ENCODE assay signal across 11 mouse cellular contexts in genomic region chr1:163443832-163444231, GRCm38 (mm10). TPM values are rescaled to one million over a fixed set of nuclear protein-coding genes. Genes with fewer than 3 reads are reported as not detected.
DNase-seq lines count a peak whose midpoint lies in the region; ATAC-seq and TF ChIP-seq lines count a peak whose summit lies in the region.
"Had no signal": no experiment of that assay in that cellular context is flagged by ENCODE, and none has a peak within 500 bp of the region (broad histone marks: within the 10 kb centered on the region; RNA-seq: fewer than 3 reads in every experiment).

No protein-coding gene starts in this region.

- TF ChIP-seq CTCF in lung, embryonic 14.5 days (IDR thresholded peaks at IDR 0.05; ENCODE audit: low read depth) = no peak

- no peaks in the 10 kb centered on the region for H3K36me3 ChIP-seq in lung, embryonic 14.5 days (ENCODE audit: insufficient read depth)
- H3K36me3 ChIP-seq: neural tube, embryonic 12.5 days had no signal

- H3K4me1 ChIP-seq in lung, embryonic 14.5 days (ENCODE audit: insufficient read depth) = no peaks in the 10 kb centered on the region
- H3K4me1 ChIP-seq: neural tube, embryonic 12.5 days had no signal

- no peaks in the 10 kb centered on the region for H3K27me3 ChIP-seq in lung, embryonic 14.5 days (ENCODE audit: insufficient read depth, low read length)
- H3K27me3 ChIP-seq: neural tube, embryonic 12.5 days had no signal

- 6% methylated on average over 3 of the region's 3 CpGs for WGBS in lung, embryonic 14.5 days

- H3K4me3 ChIP-seq in lung, embryonic 14.5 days (ENCODE audit: low read depth, low read length) = no peak overlapping the region
- H3K4me3 ChIP-seq: neural tube, embryonic 12.5 days had no signal

- no peaks in the 10 kb centered on the region for H3K9me3 ChIP-seq in lung, embryonic 14.5 days (ENCODE audit: low read depth, low read length)
- H3K9me3 ChIP-seq: neural tube, embryonic 12.5 days had no signal

- ATAC-seq in common myeloid progenitor, adult 5-6 weeks (replicated peaks; ENCODE audit: low read depth, poor library complexity, severe bottlenecking) = peak; percentile 93
- ATAC-seq in lung, embryonic 14.5 days (ENCODE audit: insufficient read depth) = peak; percentile 86; the same call in 1 of the 2 replicates

- intact Hi-C loops in heart, postnatal 14 days (cut with DNase I) = no loop called here

- H3K9ac ChIP-seq in lung, embryonic 14.5 days = no peak overlapping the region
- H3K9ac ChIP-seq: neural tube, embryonic 12.5 days had no signal

- DNase-seq in embryo, embryonic 10 days (ENCODE audit: low spot score) = peak; percentile 55
- DNase-seq in embryo, embryonic 9.5 days (ENCODE audit: extremely low spot score) = no peak
- peak; percentile 10 for DNase-seq in heart, postnatal 14 days
- DNase-seq in lung, embryonic 14.5 days = peak; percentile 71
- no peak for DNase-seq in MN1 (ENCODE audit: low spot score)
- DNase-seq in layer of hippocampus, adult 9-10 months (ENCODE audit: low spot score) = no peak
- no peak for DNase-seq in frontal cortex, adult 2 months (ENCODE audit: extremely low spot score in 1 of 2, low spot score in 1 of 2)
- DNase-seq: gastrocnemius, postnatal 10 days; liver had no signal

- H3K27ac ChIP-seq in lung, embryonic 14.5 days (ENCODE audit: low read depth) = no peak overlapping the region
- H3K27ac ChIP-seq: neural tube, embryonic 12.5 days had no signal

- H3K4me2 ChIP-seq in lung, embryonic 14.5 days = no peak overlapping the region
- H3K4me2 ChIP-seq: neural tube, embryonic 12.5 days had no signal

RNA-seq across cellular contexts. Expression of gene Gorab, which starts 40.4 kb away (rescaled TPM):
- total RNA-seq in common myeloid progenitor, adult 5-6 weeks (2017) = 10.7 and 13.8 TPM in 2 replicates
- 1 to 10 TPM; 3.2 to 4.9 TPM for total RNA-seq in heart, postnatal 14 days (2021)
- polyA plus RNA-seq in lung, embryonic 14.5 days (2014; fragmentation: Nextera tagmentation; extraction: Ambion mirVana) = 23.6 and 24.7 TPM in 2 replicates
- polyA plus RNA-seq in frontal cortex, adult 2 months (2012; rRNA removed) = 9.0 and 10.1 TPM in 2 replicates

Comparison
In these comparisons a context has a peak if more than half of its experiments do, and no peak if none do; other contexts are left out.
1. DNase-seq: peak in embryo, embryonic 10 days (single experiment), heart, postnatal 14 days (2 of 2) and lung, embryonic 14.5 days (single experiment); none in embryo, embryonic 9.5 days (single experiment), MN1 (single experiment), layer of hippocampus, adult 9-10 months (single experiment) and frontal cortex, adult 2 months (0 of 2).